9 mouse cellular contexts compared by ENCODE assay signal in genomic region chr2:58055383-58055782, GRCm38 (mm10). TPM values are rescaled to one million over a fixed set of nuclear protein-coding genes. Genes with fewer than 3 reads are reported as not detected.
DNase-seq lines count a peak whose midpoint lies in the region; ATAC-seq and TF ChIP-seq lines count a peak whose summit lies in the region.
"Had no signal": no experiment of that assay in that cellular context is flagged by ENCODE, and none has a peak within 500 bp of the region (broad histone marks: within the 10 kb centered on the region; RNA-seq: fewer than 3 reads in every experiment).

No protein-coding gene starts in this region.

- no peaks in the 10 kb centered on the region for H3K4me1 ChIP-seq in cortical plate, adult 2 months (ENCODE audit: control insufficient read depth, insufficient read depth, low read length)
- H3K4me1 ChIP-seq: liver, embryonic 15.5 days had no signal

- H3K4me3 ChIP-seq in cortical plate, adult 2 months (ENCODE audit: insufficient read depth, low read length): no peak overlapping the region
- no peak overlapping the region for H3K4me3 ChIP-seq in layer of hippocampus, adult 2 months
- H3K4me3 ChIP-seq: liver, embryonic 15.5 days had no signal

- TF ChIP-seq POLR2A in cortical plate, adult 2 months (IDR thresholded peaks at IDR 0.05; ENCODE audit: extremely low read depth, insufficient read depth, low read length): no peak

- peak; percentile 88 for TF ChIP-seq CTCF in cortical plate, adult 2 months (IDR thresholded peaks at IDR 0.05; ENCODE audit: extremely low read depth, insufficient read depth, low read length)
- peak; percentile 90 for TF ChIP-seq CTCF in layer of hippocampus, adult 2 months (conservative IDR thresholded peaks at IDR 0.05)

- no peak overlapping the region for H3K27ac ChIP-seq in cortical plate, adult 2 months (ENCODE audit: insufficient read depth, low read length)
- no peak overlapping the region; the same call in 1 of the 2 replicates for H3K27ac ChIP-seq in layer of hippocampus, adult 2 months
- H3K27ac ChIP-seq: liver, embryonic 15.5 days had no signal

- intact Hi-C loops in heart, postnatal 25 days (cut with DNase I): loop anchor here (5.0 to 10.0 kb wide), 3 partner anchors 227 to 612 kb away; no protein-coding TSS in a partner anchor
- intact Hi-C loops in heart, postnatal 10 days (cut with DNase I): loop anchor here (1.0 to 10.0 kb wide), 5 partner anchors 137 to 611 kb away; no protein-coding TSS in a partner anchor

- peak; percentile 97 for ATAC-seq in megakaryocyte, adult 5-6 weeks (ENCODE audit: poor library complexity, severe bottlenecking)

- DNase-seq in heart, adult 18-20 months: peak; percentile 42 to 75
- no peak for DNase-seq in heart, postnatal 25 days (ENCODE audit: low spot score)
- DNase-seq in adipocyte (ENCODE audit: low spot score): peak; percentile 39
- peak; percentile 58 to 77 for DNase-seq in heart, postnatal 10 days
- DNase-seq in layer of hippocampus, adult 2 months (ENCODE audit: low spot score in 2 of 2): peak; percentile 61 to 76
- peak; percentile 21 for DNase-seq in spleen, adult 12 weeks (ENCODE audit: low spot score)

RNA-seq across cellular contexts. Expression of gene Ermn, which starts 2.7 kb away (rescaled TPM):
- total RNA-seq in heart, adult 18-20 months (2021): not detected
- total RNA-seq in heart, postnatal 25 days (2021): not detected
- polyA plus RNA-seq in cortical plate, adult 2 months (2012; rRNA removed): 35.0 and 45.9 TPM in 2 replicates
- total RNA-seq in heart, postnatal 10 days (2021): not detected
- total RNA-seq in layer of hippocampus, adult 2 months (2021): 10 to 100 TPM; 24.4 to 24.6 TPM
- total RNA-seq in megakaryocyte, adult 5-6 weeks (2015): not detected in 2 replicates
- total RNA-seq in megakaryocyte, adult 5-6 weeks (2017): not detected in 2 replicates
- polyA plus RNA-seq: liver, embryonic 15.5 days had no signal

RNA-seq across cellular contexts. Expression of gene Galnt5, which starts 57.7 kb away (rescaled TPM):
- total RNA-seq in heart, adult 18-20 months (2021): under 1 TPM; 0.07 to 0.15 TPM
- total RNA-seq in heart, postnatal 25 days (2021): under 1 TPM in 1 of 2 experiments, not detected in 1; 0.14 TPM
- polyA plus RNA-seq in cortical plate, adult 2 months (2012; rRNA removed): 0.02 TPM in 1 of 2 replicates, not detected in the other
- total RNA-seq in heart, postnatal 10 days (2021): under 1 TPM; 0.45 to 0.60 TPM
- total RNA-seq in layer of hippocampus, adult 2 months (2021): under 1 TPM; 0.12 to 0.13 TPM
- not detected in 2 replicates for total RNA-seq in megakaryocyte, adult 5-6 weeks (2015)
- total RNA-seq in megakaryocyte, adult 5-6 weeks (2017): not detected in 2 replicates
- polyA plus RNA-seq: liver, embryonic 15.5 days had no signal

Comparison
In these comparisons a context has a peak if more than half of its experiments do, and no peak if none do; other contexts are left out.
1. RNA of gene Ermn, which starts 2.7 kb away (total RNA-seq): 24.4 to 24.6 TPM in layer of hippocampus, adult 2 months; not detected in heart, adult 18-20 months, not detected in heart, postnatal 25 days, not detected in heart, postnatal 10 days and not detected in megakaryocyte, adult 5-6 weeks; every median in the first group is over 10 times any median in the second.